Mouse (Mus musculus) adrenal gland, adult (tissue): Measurements from ENCODE around the gene Sox12.

Experiments used
- DNase-seq, 2 experiments: peaks; one replicate each; pipeline ENCODE4 v3.0.0; 2022 to 2023; ENCODE audit warnings: low spot score in 1 of 2; ENCODE audit not compliant: inconsistent age in 2 of 2

The Sox12 gene

DNA sequence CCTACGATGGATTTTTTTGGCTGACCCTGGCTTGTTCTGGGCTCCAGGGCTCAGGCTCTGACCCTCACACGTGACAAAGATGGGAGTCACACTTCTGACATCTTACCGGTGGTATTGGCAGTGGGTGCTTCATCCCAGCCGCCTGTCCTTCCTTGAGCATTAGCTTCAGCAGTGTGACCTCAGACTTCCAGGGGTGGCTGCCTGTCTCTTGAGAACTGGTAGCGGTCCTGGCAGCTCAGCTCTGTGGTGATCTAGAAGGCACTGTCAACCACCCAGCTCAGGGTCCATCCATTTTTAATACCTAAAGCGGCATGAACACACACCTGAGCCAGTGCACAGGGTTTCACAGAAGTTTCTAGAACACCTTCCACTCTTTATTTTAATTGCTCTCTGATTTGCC is 11.9 kb upstream of the Sox12 start:
- no peak for DNase-seq

GRCm38 (mm10) chr2:152406126-152406525 is 8.3 kb upstream of the Sox12 start:
- peak; percentile 97 to 98 for DNase-seq

DNA sequence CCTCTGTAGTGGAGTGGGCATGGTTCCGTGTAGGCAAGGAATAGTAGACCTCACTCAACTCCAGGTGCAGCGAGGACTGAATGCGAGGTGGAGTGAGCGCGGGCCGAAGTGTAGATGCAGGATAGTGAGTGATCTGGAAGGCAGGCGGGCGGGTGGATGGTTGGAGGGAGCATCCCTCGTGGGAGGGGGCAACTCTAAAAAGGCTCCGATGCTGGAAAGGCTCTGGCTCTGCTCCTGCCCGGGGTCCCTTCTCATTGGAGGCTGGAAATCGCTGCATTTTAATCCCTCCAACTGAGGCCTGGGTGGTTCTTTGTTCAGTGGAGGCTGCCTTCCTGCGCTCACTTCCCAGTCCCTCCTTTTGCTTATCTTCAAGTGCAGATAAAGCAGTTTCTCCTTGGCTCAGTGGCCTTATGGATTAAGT is 1.3 kb upstream of the Sox12 start:
- no peak for DNase-seq

- DNase-seq: peak; percentile 96 to 98
Observed at GRCm38 (mm10) chr2:152398691-152399090, 828 bp upstream of the Sox12 start.

DNA sequence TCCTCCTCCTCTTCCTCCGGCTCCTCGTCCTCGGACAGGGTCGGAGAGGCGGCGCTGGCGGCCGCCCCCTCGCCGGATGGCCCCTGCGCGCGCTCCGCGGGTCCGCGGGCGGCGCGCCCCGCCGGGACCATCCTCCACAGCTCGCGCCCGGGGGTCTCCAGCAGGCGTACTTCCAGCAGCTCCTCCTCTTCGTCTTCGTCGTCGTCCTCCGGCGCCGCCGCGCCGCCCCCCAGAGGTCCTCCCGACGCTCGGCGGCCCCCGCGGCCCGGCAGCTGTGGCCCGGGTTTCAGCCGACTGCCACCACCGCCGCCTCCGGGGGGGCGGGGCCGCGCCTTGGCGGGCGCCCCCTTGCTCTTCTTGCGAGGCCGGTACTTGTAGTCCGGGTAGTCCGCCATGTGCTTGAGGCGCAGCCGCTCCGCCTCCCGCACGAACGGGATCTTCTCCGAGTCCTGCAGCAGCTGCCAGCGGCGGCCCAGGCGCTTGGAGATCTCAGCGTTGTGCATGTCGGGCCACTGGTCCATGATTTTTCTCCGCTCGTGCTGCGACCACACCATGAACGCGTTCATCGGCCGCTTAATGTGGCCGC is 766 bp downstream of the Sox12 start:
- DNase-seq: peak; percentile 89 to 92

DNA sequence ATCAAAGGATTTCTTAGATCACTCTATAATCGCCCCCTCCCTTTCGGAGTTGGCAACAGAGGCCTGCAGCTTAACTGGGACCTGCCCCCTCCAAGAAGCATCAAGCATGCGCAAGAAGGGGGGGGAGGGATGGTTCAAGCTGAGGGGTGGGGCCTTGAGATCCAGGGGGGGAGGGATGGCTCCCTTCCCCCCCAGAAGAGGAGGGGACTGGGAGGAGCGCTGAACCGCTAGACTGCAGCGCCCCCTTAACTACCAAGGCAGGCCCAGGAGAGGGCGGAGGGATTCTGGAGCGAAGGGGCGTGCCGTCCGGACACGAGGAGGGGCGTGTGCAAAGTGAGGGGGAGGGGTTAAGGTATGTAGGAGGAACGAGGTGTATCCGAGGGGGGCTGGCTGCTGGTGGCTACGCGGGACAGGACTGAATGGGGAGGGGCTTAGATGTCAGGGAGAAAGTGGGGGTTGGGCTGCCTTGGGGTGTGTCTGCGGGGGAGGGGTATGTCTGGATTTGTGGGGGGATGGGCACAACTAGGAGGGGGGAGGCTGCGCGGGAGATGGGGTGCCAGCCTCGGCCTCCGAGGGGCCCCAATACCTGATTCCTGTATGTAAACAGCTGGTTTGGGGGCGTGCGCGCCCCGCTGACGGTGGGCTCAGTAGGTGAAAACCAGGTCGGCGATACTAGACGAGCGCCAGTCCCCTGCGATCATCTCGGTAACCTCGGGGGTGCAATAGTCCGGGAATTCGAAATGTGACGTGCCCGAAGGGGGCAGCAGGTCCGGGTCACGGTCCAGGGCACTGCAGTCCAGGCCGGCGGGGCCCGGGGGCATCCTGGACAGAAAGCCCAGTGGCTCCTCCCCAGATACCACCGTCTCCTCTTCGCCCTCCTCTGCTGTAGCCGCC is 1.5 kb downstream of the Sox12 start:
- DNase-seq: peak; percentile 93 to 95

GRCm38 (mm10) chr2:152395271-152395920 is 2.5 kb downstream of the Sox12 start:
- DNase-seq: peak in 1 of 2 experiments; percentile 75

DNA sequence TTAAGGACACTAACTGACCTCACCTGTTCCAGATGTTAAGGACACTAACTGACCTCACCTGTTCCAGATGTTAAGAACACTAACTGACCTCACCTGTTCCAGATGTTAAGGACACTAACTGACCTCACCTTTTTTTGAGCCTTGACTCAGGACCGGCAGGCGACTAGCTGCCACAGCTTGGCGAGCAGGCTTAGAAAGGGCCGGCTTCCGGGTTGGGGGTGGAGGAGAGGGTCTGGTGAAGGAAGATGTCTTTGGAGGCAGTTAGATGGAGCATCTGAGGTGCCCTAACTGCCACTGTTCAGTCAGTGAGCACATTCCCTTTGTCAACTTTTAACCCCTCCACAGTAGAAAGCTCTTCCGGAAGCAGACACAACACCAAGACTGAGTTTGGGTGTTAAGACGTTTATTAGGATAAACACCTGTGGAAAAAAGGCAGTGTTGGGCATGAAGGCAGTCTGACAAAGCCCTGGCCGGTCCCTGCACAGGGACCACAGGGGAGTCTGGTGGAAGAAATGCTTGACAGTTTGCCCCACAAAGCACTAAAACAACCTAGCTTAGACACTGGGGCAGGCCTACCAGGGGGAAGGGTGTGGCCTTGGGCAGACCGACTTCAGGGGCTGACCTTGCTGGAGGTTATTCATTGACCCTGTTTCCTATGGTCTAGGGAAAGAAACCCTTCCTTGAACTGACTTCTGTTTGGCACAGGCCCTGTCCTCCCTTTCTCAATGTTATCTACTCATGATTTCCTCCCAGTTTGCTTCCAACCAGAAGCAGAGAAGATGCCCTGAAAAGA is 4.4 kb downstream of the Sox12 start:
- DNase-seq: peak in 1 of 2 experiments; percentile 72

DNA sequence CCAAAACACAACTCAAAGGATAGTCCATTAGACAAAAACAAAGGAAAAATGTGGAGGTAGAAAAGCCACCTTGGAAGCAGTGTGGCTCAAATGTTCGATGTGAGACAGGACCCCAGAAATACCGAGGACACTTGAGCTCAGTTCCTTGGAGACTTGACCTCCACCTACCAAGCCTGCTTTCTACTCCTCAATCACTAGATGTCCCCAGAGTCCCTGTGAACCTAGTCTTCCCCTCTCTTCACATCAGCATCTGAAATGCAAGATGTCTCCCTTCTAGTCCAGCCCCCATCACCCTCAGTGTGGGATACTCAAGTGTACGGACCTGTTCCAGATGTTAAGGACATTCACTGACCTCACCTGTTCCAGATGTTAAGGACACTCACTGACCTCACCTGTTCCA is 5.1 kb downstream of the Sox12 start:
- DNase-seq: peak in 1 of 2 experiments; percentile 87

- DNase-seq: no peak
Observed at GRCm38 (mm10) chr2:152384191-152384590, 13.7 kb downstream of the Sox12 start.

DNA sequence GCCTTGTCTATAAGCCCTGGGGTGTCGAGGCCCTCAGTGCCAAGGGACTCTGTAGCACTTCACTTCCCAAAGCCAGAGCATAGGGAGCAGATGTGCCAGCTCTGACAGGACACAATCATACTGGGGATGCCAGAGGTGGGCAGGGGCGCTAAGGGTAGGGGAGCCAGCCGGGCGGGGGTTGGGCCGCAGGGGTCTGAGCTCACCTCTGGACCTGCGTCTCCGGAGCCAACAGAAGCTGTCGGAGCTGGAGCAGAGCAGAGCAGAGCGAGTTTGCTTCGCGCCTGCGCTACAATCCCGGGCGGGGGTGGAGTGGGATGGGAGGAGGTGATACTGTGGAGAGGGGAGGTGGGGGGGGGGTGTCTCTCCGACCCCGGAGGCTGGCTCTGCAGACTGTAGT is 21.5 kb downstream of the Sox12 start, which contains the start of gene Nrsn2:
Nrsn2 (minus strand) TSS at position 294 of the 397 bp plus-strand sequence.
- no peak for DNase-seq

- no peak for DNase-seq
Observed at GRCm38 (mm10) chr2:152375652-152376344, 22.1 kb downstream of the Sox12 start.

DNA sequence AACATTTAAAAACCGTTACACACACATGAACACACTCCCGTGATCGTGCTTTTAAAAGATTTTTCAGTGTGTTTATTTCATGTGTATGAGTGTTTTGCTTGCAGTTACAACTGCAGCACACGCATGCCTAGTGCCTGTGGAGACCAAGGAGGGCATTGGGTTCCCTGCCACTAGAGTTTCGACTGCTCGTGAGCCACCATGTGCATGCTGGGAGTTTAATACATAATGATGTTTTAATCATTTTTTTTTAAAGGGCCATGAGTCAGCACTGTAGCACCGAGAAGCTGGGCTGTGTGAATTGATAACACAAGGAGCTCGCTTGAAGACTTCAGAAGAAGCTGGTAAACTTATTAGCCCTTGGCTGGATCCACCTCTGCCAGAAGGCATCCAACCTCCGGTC is 24.3 kb downstream of the Sox12 start:
- no peak for DNase-seq

DNA sequence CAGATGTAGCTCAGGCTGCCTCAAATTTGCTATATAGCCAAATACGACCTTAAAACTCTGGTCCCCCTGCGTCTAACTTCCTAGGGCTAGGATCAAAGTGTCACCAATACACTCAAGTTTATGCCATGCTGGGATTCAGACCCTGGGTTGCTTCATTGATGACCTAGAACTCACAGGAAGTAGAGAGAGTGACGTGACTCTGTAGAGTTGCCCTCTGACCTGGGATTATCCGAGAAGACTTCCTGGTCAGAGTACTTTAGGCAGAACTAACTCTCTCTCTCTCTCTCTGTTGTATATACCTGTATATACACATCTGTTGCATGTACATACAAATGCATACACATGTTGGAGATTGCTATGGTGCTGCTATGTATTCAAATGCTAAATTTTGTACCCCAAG is 25.2 kb downstream of the Sox12 start:
- no peak for DNase-seq

DNA sequence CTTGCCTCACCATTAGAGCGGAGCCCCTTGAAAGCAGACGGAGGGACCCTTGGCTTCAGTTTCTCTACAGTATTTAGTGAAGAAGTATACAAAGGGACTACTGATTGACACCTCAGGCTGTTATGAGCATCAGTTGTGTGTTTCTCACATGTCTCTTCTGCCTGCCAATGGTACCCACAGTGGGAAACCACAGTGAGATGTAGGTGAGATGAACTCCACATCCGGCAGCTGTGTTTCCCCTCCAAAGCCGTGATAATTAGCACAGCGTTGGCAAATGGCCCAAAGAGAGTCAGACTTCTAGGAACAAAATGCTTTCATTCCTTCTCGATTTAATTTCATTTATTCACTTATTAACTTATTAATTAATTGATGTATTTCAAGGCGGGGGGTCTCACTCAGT is 25.8 kb downstream of the Sox12 start:
- no peak for DNase-seq

DNA sequence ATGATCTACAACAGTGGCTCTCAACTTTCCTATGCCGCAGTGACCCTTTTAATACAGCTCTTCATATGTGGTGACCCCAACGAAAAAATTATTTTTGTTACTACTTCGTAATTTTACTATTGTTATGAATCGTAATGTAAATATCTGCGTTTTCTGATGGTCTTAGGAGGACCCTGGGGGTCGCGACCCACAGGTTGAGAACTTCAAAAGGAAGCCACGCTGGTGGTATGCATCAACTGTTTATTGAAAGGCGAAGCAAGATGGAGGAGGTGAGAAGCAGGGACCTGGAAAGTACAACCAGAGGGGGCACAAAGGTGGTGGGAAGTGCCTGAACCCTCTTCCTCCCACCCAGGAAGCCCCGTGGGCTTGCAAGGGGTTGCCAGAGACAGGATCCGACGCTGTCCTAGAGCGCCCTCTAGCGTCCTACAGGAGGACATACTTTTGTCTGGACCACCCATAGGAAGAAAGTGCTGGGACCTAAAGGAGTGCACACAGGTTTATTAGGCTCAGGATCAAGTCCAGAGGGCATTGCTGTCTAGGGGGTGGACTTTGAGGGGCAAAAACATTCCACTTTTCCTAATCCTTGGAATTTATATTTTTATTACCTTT is 29.2 kb downstream of the Sox12 start:
- DNase-seq: peak in 1 of 2 experiments; percentile 82

DNA sequence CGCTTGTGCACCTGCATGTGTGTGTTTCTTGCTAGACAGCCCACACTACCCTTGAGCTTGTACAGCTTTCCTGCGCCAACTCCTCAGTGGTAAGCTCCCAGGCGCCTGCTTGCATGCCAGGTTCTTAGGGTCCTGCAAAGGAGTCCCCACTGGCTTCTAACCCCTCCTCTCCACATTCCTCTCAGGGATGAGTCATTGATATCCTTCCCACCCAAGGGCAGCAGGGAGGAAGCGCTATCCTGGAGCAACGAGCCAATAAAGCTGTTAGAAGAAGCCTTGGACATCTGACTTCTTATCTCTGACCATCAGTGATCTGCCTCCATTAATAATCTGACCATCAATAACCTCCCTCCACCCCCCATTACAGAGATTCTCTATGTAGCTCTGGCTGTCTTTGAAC is 29.9 kb downstream of the Sox12 start:
- DNase-seq: peak; percentile 56 to 79

DNA sequence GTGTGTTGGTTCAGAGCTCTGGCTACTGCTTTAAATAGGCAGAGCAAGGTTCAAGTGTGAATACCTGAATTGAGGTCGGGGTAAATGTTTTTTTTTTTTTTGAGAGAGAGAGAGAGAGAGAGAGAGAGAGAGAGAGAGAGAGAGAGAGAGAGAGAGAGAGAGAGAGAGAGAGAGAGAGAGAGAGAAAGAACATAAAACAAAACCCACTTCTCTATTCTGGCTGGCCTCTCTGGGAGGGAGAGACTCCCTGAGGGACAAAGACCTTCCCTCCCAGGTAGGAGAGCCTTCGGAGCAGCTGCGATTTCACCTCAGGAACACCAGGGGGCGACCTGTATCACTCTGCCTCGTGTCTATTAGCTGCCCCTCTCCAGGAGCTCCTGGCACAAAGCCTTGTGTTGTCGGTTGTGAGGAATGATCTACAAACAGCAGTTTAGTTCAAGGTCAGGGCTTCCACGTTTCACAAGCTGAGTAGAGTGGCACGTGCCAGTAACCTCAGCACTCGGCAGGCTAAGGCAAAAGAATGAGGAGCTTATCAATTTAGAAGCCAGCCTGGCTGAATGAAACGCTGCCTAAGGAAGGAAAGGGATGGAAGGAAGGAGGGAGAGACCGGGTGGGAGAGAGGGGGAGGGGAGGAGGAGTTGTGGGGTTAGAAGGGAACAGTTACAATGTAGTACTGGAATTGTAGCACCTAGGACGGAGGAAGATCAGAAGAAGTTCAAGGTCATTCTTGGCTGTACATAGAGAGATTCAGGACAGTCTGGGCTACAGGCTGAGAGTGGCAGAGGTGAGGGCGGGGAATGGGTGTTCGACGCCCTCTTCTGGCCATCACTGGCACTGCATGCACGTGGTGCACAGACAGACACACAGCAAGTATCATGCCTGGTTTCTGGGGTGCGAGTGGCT is 34.4 kb downstream of the Sox12 start:
- DNase-seq: peak; percentile 92 to 97

DNA sequence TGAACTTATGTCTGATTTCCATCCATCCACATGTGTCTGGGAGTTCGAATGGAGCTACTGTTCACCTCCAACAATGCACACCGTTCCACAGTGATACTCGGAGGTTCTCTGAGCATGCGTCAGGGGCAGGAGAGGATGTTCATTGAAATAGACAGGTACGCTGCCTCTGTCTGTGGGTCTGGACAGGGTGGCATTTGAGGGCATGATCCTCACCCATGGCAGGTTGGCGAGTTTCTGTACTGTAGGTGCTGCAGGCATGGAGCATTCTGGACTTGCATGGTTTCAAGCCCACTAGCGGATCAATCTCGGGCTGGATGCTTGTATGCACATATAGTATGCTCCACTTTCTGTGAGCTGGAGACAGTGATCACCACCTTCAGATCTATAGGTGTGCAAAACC is 36.7 kb downstream of the Sox12 start:
- DNase-seq: no peak
